In genomic region chr4:117125348-117125909, GRCm38 (mm10) we compare ENCODE assay signal across 8 mouse cellular contexts. TPM values are rescaled to one million over a fixed set of nuclear protein-coding genes. Genes with fewer than 3 reads are reported as not detected.
DNase-seq lines count a peak whose midpoint lies in the region; ATAC-seq and TF ChIP-seq lines count a peak whose summit lies in the region.

Btbd19 (minus strand) TSS chr4:117125725.

- H3K4me2 ChIP-seq in forebrain, embryonic 14.5 days (ENCODE audit: low read length) = peak within 1 kb of the TSS; percentile 28; the same call in 1 of the 2 replicates
- H3K4me2 ChIP-seq in heart, embryonic 16.5 days (ENCODE audit: low read depth, low read length) = peak within 1 kb of the TSS; percentile 40
- H3K4me2 ChIP-seq in liver, embryonic 12.5 days = peak within 1 kb of the TSS; percentile 35

- DNase-seq in thymus, adult 2 months = no peak
- DNase-seq in thymus, postnatal 25 days = no peak
- DNase-seq in forebrain, embryonic 14.5 days (ENCODE audit: low spot score) = peak; percentile 87
- peak; percentile 82 for DNase-seq in kidney, postnatal 14 days
- peak; percentile 25 for DNase-seq in neural tube, embryonic 10.5 days (ENCODE audit: extremely low spot score, low spot score)
- peak; percentile 68 for DNase-seq in testis, postnatal 14 days (ENCODE audit: low spot score)

- WGBS in thymus, adult 2 months = 67% methylated on average over 8 of the region's 8 CpGs
- WGBS in forebrain, embryonic 14.5 days = 32% methylated on average over 8 of the region's 8 CpGs
- 43% methylated on average over 8 of the region's 8 CpGs for WGBS in heart, embryonic 16.5 days
- WGBS in liver, embryonic 12.5 days (ENCODE audit: insufficient replicate concordance) = 35% methylated on average over 8 of the region's 8 CpGs

- no peaks in the 10 kb centered on the region for H3K27me3 ChIP-seq in thymus, adult 2 months (ENCODE audit: control insufficient read depth, insufficient read depth, low read length)
- no peaks in the 10 kb centered on the region for H3K27me3 ChIP-seq in forebrain, embryonic 14.5 days (replicated peaks; ENCODE audit: control insufficient read depth, insufficient read depth, low read length)
- H3K27me3 ChIP-seq in heart, embryonic 16.5 days (ENCODE audit: control insufficient read depth, insufficient read depth, low read length) = no peaks in the 10 kb centered on the region; the same call in 1 of the 2 replicates
- H3K27me3 ChIP-seq in liver, embryonic 12.5 days (replicated peaks) = peaks cover 7% of the 10 kb centered on the region

- H3K4me3 ChIP-seq in thymus, adult 2 months (ENCODE audit: control insufficient read depth, insufficient read depth, low read length) = no peak within 1 kb of the TSS
- no peak within 1 kb of the TSS; the same call in 1 of the 2 replicates for H3K4me3 ChIP-seq in forebrain, embryonic 14.5 days (ENCODE audit: low read depth, low read length)
- peak within 1 kb of the TSS; percentile 4; the same call in 1 of the 2 replicates for H3K4me3 ChIP-seq in heart, embryonic 16.5 days (ENCODE audit: low read length)
- no peak within 1 kb of the TSS for H3K4me3 ChIP-seq in liver, embryonic 12.5 days

- H3K9ac ChIP-seq in forebrain, embryonic 14.5 days (ENCODE audit: low read length) = peak within 1 kb of the TSS; percentile 55
- peak within 1 kb of the TSS; percentile 62 for H3K9ac ChIP-seq in heart, embryonic 16.5 days (ENCODE audit: low read length)
- H3K9ac ChIP-seq in liver, embryonic 12.5 days = peak within 1 kb of the TSS; percentile 27

- no peaks in the 10 kb centered on the region for H3K36me3 ChIP-seq in thymus, adult 2 months (ENCODE audit: control insufficient read depth, insufficient read depth, low read length)
- peaks cover 21% of the 10 kb centered on the region for H3K36me3 ChIP-seq in forebrain, embryonic 14.5 days (ENCODE audit: control insufficient read depth, insufficient read depth, low read length)
- H3K36me3 ChIP-seq in heart, embryonic 16.5 days (ENCODE audit: control insufficient read depth, insufficient read depth) = peaks cover 4% of the 10 kb centered on the region; the same call in 1 of the 2 replicates
- H3K36me3 ChIP-seq in liver, embryonic 12.5 days = peaks cover 17% of the 10 kb centered on the region

- no peak for TF ChIP-seq POLR2A in thymus, adult 2 months (IDR thresholded peaks at IDR 0.05; ENCODE audit: control insufficient read depth, extremely low read depth, insufficient read depth, low read length, poor library complexity)

- H3K9me3 ChIP-seq in forebrain, embryonic 14.5 days (replicated peaks; ENCODE audit: control insufficient read depth, low read length) = no peaks in the 10 kb centered on the region
- H3K9me3 ChIP-seq in heart, embryonic 16.5 days (replicated peaks; ENCODE audit: control insufficient read depth, low read length) = no peaks in the 10 kb centered on the region
- no peaks in the 10 kb centered on the region for H3K9me3 ChIP-seq in liver, embryonic 12.5 days (replicated peaks)

- peaks cover 30% of the 10 kb centered on the region for H3K4me1 ChIP-seq in thymus, adult 2 months (replicated peaks; ENCODE audit: control insufficient read depth, insufficient read depth, low read length)
- H3K4me1 ChIP-seq in forebrain, embryonic 14.5 days (ENCODE audit: control insufficient read depth, insufficient read depth, low read length) = peaks cover 14% of the 10 kb centered on the region
- H3K4me1 ChIP-seq in heart, embryonic 16.5 days (ENCODE audit: control insufficient read depth, insufficient read depth, low read length) = peaks cover 21% of the 10 kb centered on the region
- peaks cover 45% of the 10 kb centered on the region for H3K4me1 ChIP-seq in liver, embryonic 12.5 days

- peak within 1 kb of the TSS; percentile 86 for H3K27ac ChIP-seq in thymus, adult 2 months (ENCODE audit: control insufficient read depth, insufficient read depth, low read length)
- peak within 1 kb of the TSS; percentile 65 for H3K27ac ChIP-seq in forebrain, embryonic 14.5 days (ENCODE audit: low read depth, low read length)
- H3K27ac ChIP-seq in heart, embryonic 16.5 days (ENCODE audit: low read length) = peak within 1 kb of the TSS; percentile 94
- H3K27ac ChIP-seq in liver, embryonic 12.5 days = peak within 1 kb of the TSS; percentile 65

- peak; percentile 59 for ATAC-seq in forebrain, embryonic 14.5 days
- ATAC-seq in heart, embryonic 16.5 days (replicated peaks; ENCODE audit: extremely low read depth, insufficient read depth, low FRiP score) = peak; percentile 26; the same call in 1 of the 2 replicates
- ATAC-seq in liver, embryonic 12.5 days = no peak

- no peak for TF ChIP-seq CTCF in thymus, adult 2 months (IDR thresholded peaks at IDR 0.05; ENCODE audit: borderline replicate concordance, control insufficient read depth, extremely low read depth, insufficient read depth, low read length, poor library complexity)

RNA-seq across cellular contexts. Expression of gene Btbd19, which starts in this region (rescaled TPM):
- 18.6 and 20.3 TPM in 2 replicates for polyA plus RNA-seq in thymus, adult 2 months (2012; rRNA removed)
- 2.2 and 2.5 TPM in 2 replicates for polyA plus RNA-seq in forebrain, embryonic 14.5 days (2014; fragmentation: Nextera tagmentation; extraction: Ambion mirVana)
- 3.0 and 4.6 TPM in 2 replicates for polyA plus RNA-seq in heart, embryonic 16.5 days (2015; fragmentation: Nextera tagmentation; extraction: Ambion mirVana)
- 6.4 and 7.1 TPM in 2 replicates for polyA plus RNA-seq in liver, embryonic 12.5 days (2016; fragmentation: Nextera tagmentation; extraction: Ambion mirVana)

Comparison
In these comparisons a context has a peak if more than half of its experiments do, and no peak if none do; other contexts are left out.
1. DNase-seq: peak in forebrain, embryonic 14.5 days (single experiment), kidney, postnatal 14 days (single experiment), neural tube, embryonic 10.5 days (single experiment) and testis, postnatal 14 days (single experiment); none in thymus, adult 2 months (single experiment) and thymus, postnatal 25 days (single experiment).
2. Peak in every context shown above with its lines, with median percentiles within 50 percentile points of each other: H3K27ac ChIP-seq, H3K4me2 ChIP-seq and H3K9ac ChIP-seq.